Mouse (Mus musculus): ENCODE measurements around the gene Gm16503. TPM values are rescaled to one million over a fixed set of nuclear protein-coding genes. Genes with fewer than 3 reads are reported as not detected.

Gene Gm16503
- not detected in 2 replicates for polyA plus RNA-seq (2021; fragmentation: Nextera tagmentation)
- long read RNA-seq, experiment 1: 0 reads
- long read RNA-seq, experiment 2: 0 reads

DNA sequence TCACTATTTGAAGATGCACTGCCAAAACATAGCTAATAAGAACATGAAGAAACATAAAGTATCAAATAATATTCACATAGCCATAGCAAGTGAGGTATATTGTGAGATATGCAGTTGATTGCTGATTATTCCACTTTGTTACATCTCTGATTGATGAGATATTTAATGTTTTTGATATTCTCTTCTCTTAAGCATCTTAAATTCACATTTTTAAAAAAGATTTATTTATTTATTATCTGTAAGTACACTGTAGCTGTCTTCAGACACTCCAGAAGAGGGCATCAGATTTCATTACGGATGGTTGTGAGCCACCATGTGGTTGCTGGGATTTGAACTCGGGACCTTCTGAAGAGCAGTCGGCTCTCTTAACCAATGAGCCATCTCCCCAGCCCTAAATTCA lies at the start of gene Gm16503:
Gm16503 (plus strand) TSS at position 301 of the 400 bp plus-strand sequence.

DNA sequence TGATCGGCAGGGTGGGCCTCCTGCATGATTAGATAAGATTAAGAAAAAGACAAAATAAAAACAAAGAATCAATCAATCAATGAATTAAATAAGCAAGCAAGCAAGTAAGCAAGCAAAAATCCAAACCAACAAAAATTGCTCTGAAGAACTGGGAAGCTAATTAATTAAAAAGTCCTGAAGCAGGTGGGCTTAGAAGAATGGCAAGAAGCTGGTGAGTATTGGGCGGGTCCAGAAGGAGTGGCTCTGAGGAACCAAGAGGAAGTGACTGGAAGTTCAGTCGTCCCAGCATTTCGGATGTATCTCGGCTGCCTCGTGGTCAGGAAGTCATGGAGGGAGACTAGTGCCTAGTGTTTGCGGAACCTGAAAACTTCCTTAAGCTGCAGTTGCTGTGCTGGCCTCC lies 47.9 kb upstream of the Gm16503 start, which contains the start of gene Zfp982:
Zfp982 (plus strand) TSS at position 301 of the 400 bp plus-strand sequence.

GRCm38 (mm10) chr4:147553071-147553470 lies 13.1 kb downstream of the Gm16503 start, which contains the start of gene Zfp985:
Zfp985 (plus strand) TSS chr4:147553277.

Other genes with a start within 250 kb of the Gm16503 start
- gene Zfp988, start 234.5 kb upstream of the Gm16503 start, polyA plus RNA-seq (2021; fragmentation: Nextera tagmentation): 0.06 and 0.13 TPM in 2 replicates
- gene Zfp978, start 178.9 kb upstream of the Gm16503 start, polyA plus RNA-seq (2021; fragmentation: Nextera tagmentation): not detected in 2 replicates
- 1.1 and 1.3 TPM in 2 replicates for gene Zfp982, start 47.8 kb upstream of the Gm16503 start, polyA plus RNA-seq (2021; fragmentation: Nextera tagmentation)
- not detected in 2 replicates for gene Zfp985, start 13.1 kb downstream of the Gm16503 start, polyA plus RNA-seq (2021; fragmentation: Nextera tagmentation)
- 0.27 and 0.41 TPM in 2 replicates for gene Zfp979, start 102.3 kb downstream of the Gm16503 start, polyA plus RNA-seq (2021; fragmentation: Nextera tagmentation)
- not detected in 2 replicates for gene Zfp534, start 162.3 kb downstream of the Gm16503 start, polyA plus RNA-seq (2021; fragmentation: Nextera tagmentation)

All from left cerebral cortex, adult 6 months (tissue).